Mouse (Mus musculus) fibroblast of lung, adult 2 months (primary cell): ENCODE data around the gene Ap2a1.
"Not testable (repeated sequence)": the region's sequence is repeated elsewhere in the genome, so short reads cannot be mapped to it uniquely, and the experiment has no call there.

Experiments
- DNase-seq: peaks from one replicate; pipeline ENCODE4 v3.0.0-alpha.2; 2011; ENCODE audit warnings: low read depth

The Ap2a1 gene

DNA sequence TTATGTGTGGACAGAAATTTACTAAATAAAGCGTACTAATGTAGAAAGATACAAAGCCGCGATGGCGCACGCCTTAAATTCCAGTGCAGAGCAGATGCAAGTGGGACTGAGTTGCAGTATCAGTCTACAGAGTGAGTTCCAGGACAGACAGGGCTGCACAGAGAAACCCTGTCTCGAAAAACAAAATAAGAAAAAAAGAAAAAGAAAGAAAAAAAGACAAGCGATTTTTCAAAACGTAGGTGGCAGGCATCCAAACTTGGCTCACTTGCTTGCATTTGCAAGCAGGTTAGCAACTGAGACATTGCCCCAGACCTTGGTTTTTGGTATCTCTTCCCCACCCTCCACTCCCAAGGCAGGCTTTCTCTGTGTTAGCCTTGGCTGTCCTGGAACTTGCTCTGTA lies 36.1 kb downstream of the Ap2a1 start:
- no peak for DNase-seq

DNA sequence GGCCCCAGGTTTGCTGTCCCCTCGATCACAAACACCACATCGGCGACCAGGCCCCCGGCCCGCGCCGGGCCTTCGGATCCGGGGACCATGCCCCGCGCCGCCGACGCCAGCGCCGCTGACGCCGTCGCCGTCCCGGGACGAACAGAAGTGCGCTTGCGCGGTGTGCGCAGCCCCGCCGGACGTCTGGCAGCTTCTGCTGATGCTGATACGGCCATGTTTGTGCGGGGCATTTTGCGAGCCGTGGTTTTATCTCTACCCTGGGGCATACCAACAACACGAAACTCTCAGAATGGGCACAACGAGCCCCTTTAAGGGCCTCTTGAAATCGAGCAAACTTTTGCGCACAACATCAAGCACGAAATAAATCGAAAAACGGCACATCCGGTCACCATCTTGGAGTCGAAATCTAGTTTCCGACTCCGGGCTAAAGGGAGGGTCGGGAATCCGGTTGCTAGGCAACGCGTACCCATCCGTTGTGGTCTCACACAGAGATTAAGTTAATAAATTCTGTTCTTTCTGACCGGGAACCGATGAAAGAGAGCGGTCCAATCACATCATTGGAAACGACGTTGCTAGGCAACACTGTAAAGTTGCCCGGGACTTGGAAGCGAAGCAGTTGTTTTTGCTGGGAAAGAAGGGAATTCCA lies 36.9 kb downstream of the Ap2a1 start, which contains the start of gene Med25:
Med25 (minus strand) TSS at position 437 of the 646 bp plus-strand sequence.
- DNase-seq, result peak; percentile 98

DNA sequence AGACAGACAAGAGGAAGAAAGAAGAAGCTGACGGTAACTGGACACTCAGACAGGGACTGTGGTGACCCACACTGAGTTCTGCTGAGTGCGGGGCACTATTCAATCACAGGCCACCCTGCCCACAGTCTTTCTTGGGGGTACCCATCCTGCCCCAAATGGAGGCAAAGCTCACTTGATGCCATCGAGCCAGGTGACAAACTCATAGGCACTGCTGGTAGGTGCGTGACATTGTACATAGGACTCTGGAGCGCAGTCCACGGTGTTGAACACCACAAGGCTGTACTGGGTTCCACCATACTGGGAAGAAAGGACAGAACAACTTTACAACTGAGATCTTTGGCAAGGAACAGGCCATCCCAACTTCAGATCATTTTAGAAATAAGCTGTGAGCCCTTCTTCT lies 37.7 kb downstream of the Ap2a1 start:
- DNase-seq, result no peak

DNA sequence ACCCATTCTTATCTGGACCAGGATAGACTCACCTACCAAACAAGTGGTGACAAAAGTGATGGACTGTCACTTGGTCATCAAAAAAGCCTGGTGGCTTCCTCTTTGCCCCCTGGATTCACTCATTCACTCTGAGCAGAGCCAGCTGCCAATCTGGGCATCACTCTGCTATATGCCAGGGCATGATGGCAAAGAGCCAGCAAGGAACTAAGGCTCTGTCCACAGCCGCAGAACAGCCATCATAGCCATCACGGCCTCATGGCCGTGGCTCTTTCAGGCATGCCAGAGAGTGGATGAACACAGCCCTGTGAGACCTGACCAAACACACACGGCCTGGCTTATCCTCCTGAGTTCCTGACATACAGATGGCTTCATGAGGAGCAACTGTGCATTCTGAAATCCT lies 38.6 kb downstream of the Ap2a1 start:
- DNase-seq, result no peak

DNA sequence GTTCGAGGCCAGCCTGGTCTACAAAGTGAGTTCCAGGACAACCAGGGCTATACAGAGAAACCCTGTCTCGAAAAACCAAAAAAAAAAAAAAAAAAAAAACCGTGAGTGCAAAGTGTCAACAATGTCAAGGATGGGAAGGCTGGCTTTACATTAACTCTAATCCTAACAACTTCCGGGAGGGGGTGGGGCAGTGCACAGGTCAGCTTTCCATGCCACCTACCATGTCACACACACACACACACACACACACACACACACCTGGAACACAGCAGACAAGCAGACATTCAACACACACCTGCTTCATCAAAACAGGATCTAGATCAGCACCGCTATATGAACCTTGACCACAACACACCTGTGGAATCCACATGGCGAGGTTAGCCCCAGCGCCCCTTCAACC lies 39.1 kb downstream of the Ap2a1 start:
- no peak for DNase-seq

DNA sequence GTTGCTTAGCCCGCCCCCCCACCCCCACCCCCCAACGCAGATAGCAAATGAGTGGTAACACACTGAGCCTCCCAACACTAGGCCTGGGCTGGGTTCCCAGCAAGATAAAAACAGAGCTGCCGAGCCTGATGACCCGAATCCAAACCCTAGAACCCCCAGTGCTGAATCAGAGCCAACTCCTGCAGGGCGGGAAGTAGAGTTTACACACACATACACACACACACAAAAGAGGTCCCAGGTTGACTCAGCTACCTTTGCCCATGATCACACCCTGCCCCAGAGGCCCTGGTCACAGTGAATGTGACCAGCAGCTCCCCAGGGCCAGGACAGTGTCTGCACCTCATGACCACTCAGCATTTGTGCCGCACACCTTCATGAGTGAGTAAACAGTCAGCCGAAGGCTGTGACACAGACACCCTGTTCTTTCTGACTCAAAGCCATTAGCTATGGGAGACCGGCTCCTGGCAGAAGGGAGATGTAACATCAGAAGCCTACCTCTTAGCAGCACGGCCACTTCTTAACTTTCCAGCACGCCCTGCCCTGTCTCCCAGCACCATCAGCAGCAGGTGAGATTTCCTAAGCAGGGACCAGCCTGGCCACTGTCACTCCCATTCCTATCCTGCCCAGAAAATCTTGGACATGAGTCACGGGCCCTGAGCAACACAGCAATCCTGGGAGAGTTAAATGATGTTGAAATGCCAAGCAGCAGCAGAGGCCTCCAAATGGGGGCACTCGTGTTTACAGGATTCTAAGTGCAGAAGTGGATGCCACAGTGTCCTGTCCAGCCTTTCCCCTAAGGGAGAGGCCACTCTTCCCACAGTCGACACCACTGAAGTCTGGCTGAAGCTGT lies 40.8 kb downstream of the Ap2a1 start:
- DNase-seq, result no peak

DNA sequence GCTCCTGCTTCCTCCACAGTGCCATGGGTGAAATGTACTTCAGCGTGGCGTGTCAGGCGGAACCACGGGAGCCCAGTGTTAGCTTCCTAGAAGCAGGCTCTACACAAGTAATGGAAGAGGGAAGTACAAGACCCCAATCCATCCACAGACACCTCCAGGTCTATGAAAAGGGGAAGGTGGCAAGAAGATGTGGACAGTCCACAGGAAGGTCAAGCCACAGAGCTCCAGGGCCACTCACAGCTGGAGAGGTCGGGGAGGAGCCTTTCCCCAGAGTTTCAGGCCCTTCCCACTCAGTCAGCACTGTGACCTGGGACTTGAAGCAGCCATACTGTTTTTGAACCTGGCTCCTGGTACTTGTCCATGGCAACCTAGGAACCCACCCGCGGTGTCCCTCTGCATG lies 42.3 kb downstream of the Ap2a1 start:
- no peak for DNase-seq

DNA sequence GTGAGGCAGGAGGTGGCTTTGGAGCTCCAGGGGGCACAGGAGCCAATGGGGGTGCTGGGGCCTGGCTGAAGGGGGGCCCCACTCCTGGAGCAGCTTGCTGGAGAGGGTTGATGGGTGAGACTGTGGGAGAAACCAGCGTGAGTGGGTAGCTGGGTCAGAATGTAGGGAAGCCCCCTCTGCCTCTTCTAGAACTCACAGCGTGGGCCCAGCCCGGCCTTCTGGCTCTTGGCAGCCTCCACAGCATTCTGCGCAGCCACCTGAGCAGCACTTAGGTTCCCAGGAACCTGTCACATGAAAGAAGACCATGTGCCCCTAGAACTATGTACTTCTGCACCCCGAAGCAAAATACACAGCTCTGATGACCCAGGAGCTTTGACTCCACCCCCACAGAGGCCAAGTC lies 44.7 kb downstream of the Ap2a1 start:
- no peak for DNase-seq

DNA sequence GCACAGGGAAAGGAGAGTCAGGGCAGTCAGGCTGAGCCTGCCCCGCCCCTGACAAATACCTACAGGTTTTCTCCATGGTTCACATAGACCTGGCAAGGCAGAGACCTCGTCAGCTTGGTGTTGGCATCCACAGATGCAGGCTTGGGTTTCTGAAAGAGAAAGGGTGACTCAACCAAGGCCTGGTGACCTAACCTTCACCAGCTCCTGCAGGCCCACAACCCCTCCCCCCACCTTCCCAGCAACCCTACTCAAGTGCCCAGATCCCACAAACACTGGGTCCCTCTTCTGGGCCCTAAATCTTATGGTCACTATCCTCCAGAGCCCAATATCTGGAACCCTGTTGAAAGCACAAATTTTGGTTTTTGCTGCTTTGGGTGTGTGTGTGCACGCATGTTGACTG lies 46.3 kb downstream of the Ap2a1 start:
- no peak for DNase-seq

DNA sequence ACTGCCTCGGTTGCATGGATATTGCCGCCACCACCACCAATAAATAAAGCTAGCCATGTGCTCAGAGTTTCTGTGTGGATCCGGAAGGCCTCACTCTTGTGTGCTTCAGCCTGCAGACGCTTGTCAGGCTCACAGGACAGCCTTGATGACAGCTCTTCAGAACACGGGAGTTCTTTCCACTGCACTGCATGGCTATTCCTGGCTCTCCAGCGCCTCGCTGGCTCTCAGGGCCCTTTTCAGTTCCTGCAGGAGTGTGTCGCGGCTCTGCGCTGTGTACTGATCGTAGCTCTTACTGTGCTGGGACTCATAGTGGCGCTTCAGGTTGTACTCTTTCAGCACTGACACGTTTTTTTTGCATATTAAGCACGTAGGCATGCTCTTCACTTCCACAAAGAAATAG lies 51.5 kb downstream of the Ap2a1 start:
- DNase-seq, result no peak

DNA sequence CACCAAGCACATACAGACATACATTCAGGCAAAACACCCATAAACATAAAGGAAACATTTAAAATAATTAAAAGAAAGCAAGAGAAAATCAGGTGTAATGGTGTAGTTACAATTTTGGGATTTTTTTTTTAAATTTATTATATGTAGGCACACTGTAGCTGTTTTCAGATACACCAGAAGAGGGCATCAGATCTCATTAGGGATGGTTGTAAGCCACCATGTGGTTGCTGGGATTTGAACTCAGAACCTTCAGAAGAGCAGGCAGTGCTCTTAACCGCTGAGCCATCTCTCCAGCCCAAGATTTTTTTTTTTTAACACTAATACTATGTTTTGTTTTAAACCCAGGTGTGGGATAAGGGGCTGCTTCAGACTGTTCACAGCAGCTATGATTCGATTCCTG lies 57.5 kb downstream of the Ap2a1 start:
- DNase-seq, result not testable (repeated sequence)

DNA sequence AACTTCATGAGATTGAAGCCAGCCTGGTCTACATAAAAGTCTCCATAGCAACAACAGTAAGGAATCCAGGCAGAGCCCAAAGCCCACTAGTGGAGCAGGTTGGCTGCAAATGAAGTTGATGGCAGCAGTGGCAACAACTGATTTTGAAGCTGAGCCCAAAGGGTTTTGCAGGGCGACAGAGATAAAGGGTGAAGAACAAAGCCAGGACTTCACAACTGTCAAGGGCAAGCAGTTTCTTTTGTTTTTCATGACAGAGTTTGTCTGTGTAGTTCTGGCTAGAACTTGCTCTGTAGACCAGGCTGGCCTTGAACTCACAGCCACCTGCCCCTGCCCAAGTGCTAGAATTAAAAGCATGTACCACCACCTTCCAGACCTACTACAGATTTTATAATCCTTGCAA lies 58.1 kb downstream of the Ap2a1 start:
- no peak for DNase-seq

DNA sequence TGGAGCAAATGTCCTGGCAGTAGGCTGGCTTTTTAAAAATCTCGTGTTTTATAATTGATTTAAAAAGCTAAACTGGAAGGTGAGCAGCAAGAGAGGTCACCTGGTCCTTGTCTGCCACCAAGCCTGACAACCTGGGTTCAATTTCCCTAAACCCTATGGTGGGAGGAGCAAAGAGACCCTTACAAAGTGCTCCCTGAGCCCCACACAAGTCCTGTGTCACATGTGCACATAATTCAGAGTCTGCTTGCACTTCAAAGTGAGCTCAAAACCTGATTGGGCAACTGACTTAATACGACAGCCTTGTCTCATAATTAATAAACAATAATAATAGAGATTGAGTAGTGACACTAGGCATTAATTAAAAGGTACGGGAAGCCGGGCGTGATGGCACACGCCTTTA lies 58.7 kb downstream of the Ap2a1 start:
- DNase-seq, result no peak

DNA sequence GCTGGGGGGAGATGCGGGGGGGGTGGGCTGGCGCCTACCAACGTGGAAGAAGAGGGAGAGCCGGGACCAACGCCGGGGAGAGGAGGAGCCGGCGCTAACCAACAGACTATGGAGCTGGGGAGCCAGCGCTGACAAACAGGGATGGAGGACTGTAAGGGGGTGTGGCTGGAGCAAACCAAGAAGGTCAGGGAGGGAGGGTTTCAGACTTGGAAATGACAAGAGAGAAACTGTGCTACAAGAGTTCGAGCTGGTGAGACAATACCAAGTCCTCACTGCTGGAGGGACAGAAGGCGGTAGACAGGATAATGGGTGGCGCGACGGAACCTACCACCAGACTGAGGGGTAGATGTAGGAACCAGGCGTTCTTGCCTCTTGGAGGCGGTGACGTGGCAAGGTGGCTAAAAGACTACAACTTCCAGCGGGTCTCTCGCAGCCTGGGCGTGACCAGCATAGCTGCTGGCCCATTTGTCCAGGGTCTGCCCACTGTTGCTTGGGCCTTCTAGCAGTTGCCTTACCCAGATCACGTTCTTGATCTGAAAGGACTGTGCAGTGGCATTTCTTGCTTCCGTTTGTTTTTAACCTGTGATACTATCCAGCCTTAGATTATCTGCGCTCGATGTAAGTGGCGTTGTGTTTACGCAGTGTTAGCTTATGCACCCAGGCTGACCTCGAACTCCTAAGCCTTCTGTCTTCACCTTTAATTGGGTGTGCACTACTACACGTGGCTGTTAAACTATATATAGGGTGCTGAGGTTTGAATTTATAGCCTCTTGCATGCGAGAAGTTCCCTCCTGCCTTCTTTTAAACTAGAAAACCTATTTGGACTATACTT lies 59.4 kb downstream of the Ap2a1 start, which contains the start of gene Ptov1:
Ptov1 (minus strand) TSS at position 92 of the 832 bp plus-strand sequence.
- DNase-seq, result peak; percentile 95

DNA sequence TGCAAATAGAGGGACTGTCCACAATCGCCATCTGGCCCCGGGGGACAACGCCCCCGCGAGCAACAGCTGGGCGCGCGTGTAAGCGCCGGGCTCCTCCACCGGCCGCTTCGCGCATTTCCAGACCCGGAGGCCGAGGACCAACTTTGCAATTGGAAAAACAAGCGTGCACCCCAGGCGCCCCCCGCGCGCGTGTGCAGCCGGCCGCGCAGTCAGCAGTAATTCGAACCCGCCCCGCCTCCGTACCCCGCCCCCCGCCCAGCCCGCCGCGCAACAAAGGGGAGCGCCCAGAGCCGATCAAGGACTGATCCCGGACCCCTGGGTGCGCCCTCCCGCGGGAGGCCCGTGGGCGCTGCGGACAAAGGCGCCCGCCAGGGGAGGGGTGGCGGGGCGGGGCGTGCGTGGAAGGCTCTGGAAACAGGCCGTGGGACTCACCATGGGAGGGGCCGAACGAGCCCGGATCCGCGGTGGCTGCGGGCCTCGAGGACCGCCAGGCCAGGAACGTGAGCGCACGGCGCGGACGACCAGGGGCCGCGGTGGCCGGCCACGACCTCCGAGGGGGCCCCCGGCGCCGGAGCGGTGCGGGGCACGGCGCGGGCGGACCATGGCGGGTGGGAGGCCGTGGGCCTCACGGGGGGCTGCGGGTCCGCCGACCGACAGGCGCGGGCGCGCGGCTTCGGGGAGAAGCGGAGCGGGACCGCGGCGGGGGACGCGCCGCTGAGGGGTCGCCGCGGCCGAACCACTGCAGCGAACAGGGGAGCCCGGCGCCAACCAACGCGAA lies 60.2 kb downstream of the Ap2a1 start:
- DNase-seq, result no peak

DNA sequence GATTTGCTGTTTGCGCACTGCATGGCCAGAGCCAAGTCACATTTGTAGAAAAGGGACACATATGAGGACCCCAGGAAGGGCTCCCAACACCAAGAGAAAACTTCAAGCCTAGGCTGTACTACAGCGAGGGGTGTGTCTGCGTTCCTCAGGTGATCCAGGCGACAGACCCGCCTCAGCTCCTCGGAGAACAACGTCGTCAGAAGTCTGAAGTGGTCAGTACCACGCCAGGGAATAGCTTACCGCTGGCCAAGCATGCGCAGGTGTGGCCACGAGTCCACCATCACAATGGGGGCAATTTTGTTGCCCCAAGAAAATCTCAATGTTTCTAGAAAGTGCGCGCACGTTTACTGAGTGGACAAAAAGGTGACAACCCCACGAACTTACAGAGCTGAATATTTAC lies 60.8 kb downstream of the Ap2a1 start:
- no peak for DNase-seq

DNA sequence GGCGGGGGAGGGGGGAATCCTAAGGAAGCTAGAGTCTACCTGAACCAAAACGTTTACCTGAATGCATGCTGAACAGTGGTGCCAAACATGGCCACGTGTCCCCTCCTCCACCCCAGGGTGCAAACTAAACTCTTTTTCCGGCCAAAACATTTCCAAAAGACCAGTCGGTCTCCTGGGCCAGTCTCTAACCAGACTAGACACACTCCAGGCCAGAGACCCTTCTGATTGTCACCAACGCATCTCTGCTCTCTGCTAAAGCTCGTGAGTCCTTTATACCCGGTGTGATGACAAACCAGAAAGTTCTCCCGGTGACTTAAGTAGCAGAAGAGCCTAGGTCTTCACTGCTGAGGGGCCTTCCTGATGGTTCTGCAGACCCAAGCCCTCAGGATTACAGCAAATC lies 61.5 kb downstream of the Ap2a1 start:
- no peak for DNase-seq

DNA sequence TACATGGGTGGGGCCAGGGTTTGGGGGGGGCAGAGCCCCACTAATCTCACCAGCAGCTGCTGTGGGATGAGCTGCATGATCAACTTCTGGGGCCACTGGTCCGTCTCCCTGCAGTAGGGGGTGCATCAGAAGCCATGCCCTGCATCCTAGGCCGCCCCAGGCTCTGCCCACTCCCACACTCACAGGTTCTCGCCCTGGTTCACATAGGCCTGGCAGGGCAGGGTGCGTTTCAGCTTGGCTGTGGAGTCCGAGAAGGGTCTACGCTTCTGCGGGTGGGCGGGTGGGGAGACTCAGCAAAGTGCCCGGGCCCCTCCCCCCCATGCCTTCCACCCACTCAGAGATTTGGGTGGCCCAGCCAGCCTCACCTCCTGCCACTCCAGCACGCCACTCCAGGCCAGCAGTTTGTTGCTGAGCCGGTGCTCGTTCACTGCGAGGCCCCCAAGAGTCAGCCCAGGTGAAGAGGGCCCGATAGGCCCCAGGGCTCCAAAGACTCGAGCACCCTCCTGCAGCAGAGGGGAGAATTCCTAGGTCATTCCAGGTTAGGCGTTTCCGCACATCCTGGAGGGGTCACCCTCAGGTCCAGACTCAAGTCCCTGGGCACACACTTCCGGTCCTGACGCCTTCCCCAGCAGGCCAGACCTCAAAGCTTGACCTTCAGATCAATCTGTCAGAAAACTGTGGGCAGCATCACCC lies 62.1 kb downstream of the Ap2a1 start:
- DNase-seq, result no peak

DNA sequence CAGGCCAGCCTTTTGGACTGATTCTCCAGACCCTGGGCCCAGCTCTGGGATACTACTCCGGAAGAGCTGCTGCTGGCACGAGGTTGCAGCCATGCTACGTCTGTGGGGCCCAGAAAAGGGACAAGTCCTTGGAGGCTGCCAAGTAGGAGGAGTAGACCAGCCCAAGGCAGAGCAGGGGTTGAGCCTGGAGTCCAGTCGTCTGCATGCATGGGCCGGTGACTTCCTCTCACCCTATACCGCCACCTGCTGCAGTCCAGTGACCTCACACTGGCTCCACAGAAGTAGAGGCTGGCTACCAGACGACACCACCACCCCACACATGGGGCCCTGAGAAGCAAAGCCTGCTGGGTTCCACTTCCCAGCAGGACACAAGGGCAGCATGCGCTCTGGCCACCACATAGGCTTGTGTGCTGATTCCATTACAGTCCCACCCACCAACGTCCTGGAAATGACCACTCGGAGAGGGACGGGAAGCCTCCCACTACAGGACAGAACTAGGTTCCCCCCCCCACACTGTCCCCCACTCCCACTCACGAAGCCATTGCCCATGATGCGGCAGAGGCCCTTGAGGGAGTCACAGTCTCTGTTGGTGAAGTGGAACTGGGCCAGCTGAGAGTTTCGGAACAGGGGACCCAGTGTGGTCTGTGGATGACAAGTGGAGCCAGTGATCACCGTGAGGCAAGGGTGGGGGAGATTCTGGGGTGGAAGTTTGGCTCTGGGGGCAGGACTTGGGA lies 62.9 kb downstream of the Ap2a1 start:
- no peak for DNase-seq
